Mouse (Mus musculus): ENCODE data around the gene Nfic. TPM values are rescaled to one million over a fixed set of nuclear protein-coding genes. Genes with fewer than 3 reads are reported as not detected.

Nfic gene
- polyA plus RNA-seq, 2 experiments, result 1.3 to 4.6 TPM

GRCm38 (mm10) chr10:81399296-81399695, 56.1 kb downstream of the Nfic start:
- no peak overlapping the region for H3K9ac ChIP-seq (replicated peaks)
- no peak overlapping the region for H3K4me2 ChIP-seq (ENCODE audit: low read depth)
- DNase-seq (ENCODE audit: low read depth in 3 of 3, low spot score in 3 of 3) (no peak), ATAC-seq (ENCODE audit: insufficient read depth) (no peak)
- 77% methylated on average over 5 of the region's 5 CpGs for WGBS (ENCODE audit: insufficient replicate concordance)
- H3K27me3 ChIP-seq (ENCODE audit: control insufficient read depth, insufficient read depth, low read length), result no peaks in the 10 kb centered on the region; the same call in 1 of the 2 replicates
- TF ChIP-seq EP300 (IDR thresholded peaks at IDR 0.05; ENCODE audit: low read depth), result no peak
- no peak for TF ChIP-seq CTCF (IDR thresholded peaks at IDR 0.05; ENCODE audit: low read depth)
- H3K36me3 ChIP-seq (replicated peaks; ENCODE audit: control insufficient read depth, insufficient read depth, low read depth), result no peaks in the 10 kb centered on the region; the same call in 1 of the 2 replicates
- no peak overlapping the region for H3K4me3 ChIP-seq (ENCODE audit: insufficient read depth in 1 of 2, low read depth in 2 of 2, low read length in 2 of 2)
- H3K9me3 ChIP-seq (ENCODE audit: control insufficient read depth, low read length), result no peaks in the 10 kb centered on the region
- no peak overlapping the region for H3K27ac ChIP-seq
- H3K4me1 ChIP-seq (replicated peaks; ENCODE audit: control insufficient read depth in 2 of 2, insufficient read depth in 2 of 2, low read length in 1 of 2), result peaks cover 7 to 12% of the 10 kb centered on the region in 2 experiments; a peak in 3 of 4 replicates

GRCm38 (mm10) chr10:81396749-81397148, 58.7 kb downstream of the Nfic start:
- ATAC-seq (ENCODE audit: insufficient read depth) (no peak), DNase-seq (ENCODE audit: low read depth in 3 of 3, low spot score in 3 of 3) (no peak)
- H3K27me3 ChIP-seq (ENCODE audit: control insufficient read depth, insufficient read depth, low read length), result no peaks in the 10 kb centered on the region
- H3K4me1 ChIP-seq (replicated peaks; ENCODE audit: control insufficient read depth in 2 of 2, insufficient read depth in 2 of 2, low read length in 1 of 2), result peaks cover 5 to 11% of the 10 kb centered on the region in 2 experiments
- 74% methylated on average over 5 of the region's 5 CpGs for WGBS (ENCODE audit: insufficient replicate concordance)
- no peak overlapping the region for H3K9ac ChIP-seq (replicated peaks)
- no peaks in the 10 kb centered on the region; the same call in 1 of the 2 replicates for H3K36me3 ChIP-seq (replicated peaks; ENCODE audit: control insufficient read depth, insufficient read depth, low read depth)
- H3K9me3 ChIP-seq (ENCODE audit: control insufficient read depth, low read length), result no peaks in the 10 kb centered on the region
- TF ChIP-seq CTCF (IDR thresholded peaks at IDR 0.05; ENCODE audit: low read depth), result no peak
- TF ChIP-seq EP300 (IDR thresholded peaks at IDR 0.05; ENCODE audit: low read depth), result no peak
- no peak overlapping the region for H3K4me2 ChIP-seq (ENCODE audit: low read depth)
- no peak overlapping the region for H3K4me3 ChIP-seq (ENCODE audit: insufficient read depth in 1 of 2, low read depth in 2 of 2, low read length in 2 of 2)
- H3K27ac ChIP-seq, result no peak overlapping the region

- peaks cover 2 to 5% of the 10 kb centered on the region in 2 experiments; a peak in 3 of 4 replicates for H3K4me1 ChIP-seq (replicated peaks; ENCODE audit: control insufficient read depth in 2 of 2, insufficient read depth in 2 of 2, low read length in 1 of 2)
- no peak overlapping the region for H3K4me3 ChIP-seq (ENCODE audit: insufficient read depth in 1 of 2, low read depth in 2 of 2, low read length in 2 of 2)
- no peak overlapping the region for H3K4me2 ChIP-seq (ENCODE audit: low read depth)
- 82% methylated on average over 4 of the region's 4 CpGs for WGBS (ENCODE audit: insufficient replicate concordance)
- DNase-seq (ENCODE audit: low read depth in 3 of 3, low spot score in 3 of 3), result no peak
- H3K9ac ChIP-seq (replicated peaks), result no peak overlapping the region
- ATAC-seq (ENCODE audit: insufficient read depth), result no peak
- H3K27me3 ChIP-seq (ENCODE audit: control insufficient read depth, insufficient read depth, low read length), result no peaks in the 10 kb centered on the region
- H3K36me3 ChIP-seq (replicated peaks; ENCODE audit: control insufficient read depth, insufficient read depth, low read depth), result no peaks in the 10 kb centered on the region; the same call in 1 of the 2 replicates
- H3K27ac ChIP-seq, result no peak overlapping the region
- TF ChIP-seq CTCF (IDR thresholded peaks at IDR 0.05; ENCODE audit: low read depth), result no peak
- no peak for TF ChIP-seq EP300 (IDR thresholded peaks at IDR 0.05; ENCODE audit: low read depth)
- no peaks in the 10 kb centered on the region for H3K9me3 ChIP-seq (ENCODE audit: control insufficient read depth, low read length)
Measured at GRCm38 (mm10) chr10:81395865-81396264, 59.6 kb downstream of the Nfic start.

GRCm38 (mm10) chr10:81395127-81395526, 60.3 kb downstream of the Nfic start:
- WGBS (ENCODE audit: insufficient replicate concordance), result 4% methylated on average over 5 of the region's 5 CpGs
- peak in 1 of 3 experiments; percentile 53 for DNase-seq (ENCODE audit: low read depth in 3 of 3, low spot score in 3 of 3)

GRCm38 (mm10) chr10:81393456-81394063, 61.9 kb downstream of the Nfic start:
- ATAC-seq (ENCODE audit: insufficient read depth) (no peak), DNase-seq (ENCODE audit: low read depth in 3 of 3, low spot score in 3 of 3) (no peak)
- Histone ChIP-seq H3K27me3 (ENCODE audit: control insufficient read depth, insufficient read depth, low read length) (no peaks in the 10 kb centered on the region), H3K4me2 (ENCODE audit: low read depth) (peak overlapping the region; percentile 65), H3K9ac (replicated peaks) (peak overlapping the region; percentile 37; the same call in 1 of the 2 replicates), H3K27ac (no peak overlapping the region), H3K9me3 (ENCODE audit: control insufficient read depth, low read length) (no peaks in the 10 kb centered on the region), H3K4me1 (replicated peaks; ENCODE audit: control insufficient read depth in 2 of 2, insufficient read depth in 2 of 2, low read length in 1 of 2) (peaks cover 2 to 5% of the 10 kb centered on the region in 2 experiments; a peak in 3 of 4 replicates), H3K4me3 (ENCODE audit: insufficient read depth in 1 of 2, low read depth in 2 of 2, low read length in 2 of 2) (peak overlapping the region; percentile 41), H3K36me3 (replicated peaks; ENCODE audit: control insufficient read depth, insufficient read depth, low read depth) (no peaks in the 10 kb centered on the region)
- TF ChIP-seq CTCF (IDR thresholded peaks at IDR 0.05; ENCODE audit: low read depth) (no peak), EP300 (IDR thresholded peaks at IDR 0.05; ENCODE audit: low read depth) (no peak)
- WGBS (ENCODE audit: insufficient replicate concordance), result 5% methylated on average over 19 of the region's 19 CpGs

More at GRCm38 (mm10) chr10:81395127-81395526, 60.3 kb downstream of the Nfic start:
- TF ChIP-seq EP300 (IDR thresholded peaks at IDR 0.05; ENCODE audit: low read depth) (no peak), CTCF (IDR thresholded peaks at IDR 0.05; ENCODE audit: low read depth) (peak; percentile 98)
- Histone ChIP-seq H3K4me2 (ENCODE audit: low read depth) (no peak overlapping the region), H3K9ac (replicated peaks) (no peak overlapping the region), H3K27me3 (ENCODE audit: control insufficient read depth, insufficient read depth, low read length) (no peaks in the 10 kb centered on the region), H3K36me3 (replicated peaks; ENCODE audit: control insufficient read depth, insufficient read depth, low read depth) (no peaks in the 10 kb centered on the region), H3K4me1 (replicated peaks; ENCODE audit: control insufficient read depth in 2 of 2, insufficient read depth in 2 of 2, low read length in 1 of 2) (peaks cover 2 to 5% of the 10 kb centered on the region in 2 experiments; a peak in 3 of 4 replicates), H3K9me3 (ENCODE audit: control insufficient read depth, low read length) (no peaks in the 10 kb centered on the region), H3K27ac (no peak overlapping the region), H3K4me3 (ENCODE audit: insufficient read depth in 1 of 2, low read depth in 2 of 2, low read length in 2 of 2) (no peak overlapping the region)
- no peak for ATAC-seq (ENCODE audit: insufficient read depth)
